Mouse (Mus musculus): ENCODE measurements around the gene Dnajb12.
A peak's percentile ranks its signal among the peaks of the same experiment; 100 is the strongest.

The Dnajb12 gene

GRCm38 (mm10) chr10:59920810-59921681 is 41.7 kb downstream of the Dnajb12 start:
- peak; percentile 44 to 58 for DNase-seq

- DNase-seq = no peak
These were observed 44.1 kb downstream of the Dnajb12 start for GRCm38 (mm10) chr10:59923493-59923892.

- DNase-seq = no peak
These were observed 44.9 kb downstream of the Dnajb12 start for GRCm38 (mm10) chr10:59924305-59924704.

GRCm38 (mm10) chr10:59929205-59929604 is 49.8 kb downstream of the Dnajb12 start:
- no peak for DNase-seq

GRCm38 (mm10) chr10:59930996-59931395 is 51.6 kb downstream of the Dnajb12 start:
- DNase-seq = no peak

GRCm38 (mm10) chr10:59932521-59932920 is 53.2 kb downstream of the Dnajb12 start:
- peak in 1 of 2 experiments; percentile 38 for DNase-seq

GRCm38 (mm10) chr10:59934039-59934438 is 54.7 kb downstream of the Dnajb12 start:
- no peak for DNase-seq

GRCm38 (mm10) chr10:59936058-59936856 is 56.9 kb downstream of the Dnajb12 start:
- peak in 1 of 2 experiments; percentile 34 for DNase-seq

- DNase-seq = no peak
These were observed 59.3 kb downstream of the Dnajb12 start for GRCm38 (mm10) chr10:59938662-59939061.

GRCm38 (mm10) chr10:59939081-59939480 is 59.7 kb downstream of the Dnajb12 start:
- DNase-seq = no peak

GRCm38 (mm10) chr10:59942281-59942846 is 63.0 kb downstream of the Dnajb12 start:
- no peak for DNase-seq

- DNase-seq = no peak
These were observed 63.6 kb downstream of the Dnajb12 start for GRCm38 (mm10) chr10:59942847-59943420.

- no peak for DNase-seq
These were observed 64.1 kb downstream of the Dnajb12 start for GRCm38 (mm10) chr10:59943421-59943989.

- no peak for DNase-seq
These were observed 66.1 kb downstream of the Dnajb12 start for GRCm38 (mm10) chr10:59945416-59945815.

- DNase-seq = no peak
These were observed 67.0 kb downstream of the Dnajb12 start for GRCm38 (mm10) chr10:59946362-59946761.

- DNase-seq = no peak
These were observed 68.1 kb downstream of the Dnajb12 start for GRCm38 (mm10) chr10:59947296-59948073.

GRCm38 (mm10) chr10:59948363-59949254 is 69.3 kb downstream of the Dnajb12 start:
- no peak for DNase-seq
